Mouse (Mus musculus) liver, embryonic 11.5 days (tissue): ENCODE results near the gene Mast1. TPM values are rescaled to one million over a fixed set of nuclear protein-coding genes. Genes with fewer than 3 reads are reported as not detected.

ENCODE experiments used
- ATAC-seq: fragments of 200-750 bp; cut with Nextera tagmentation; replicated peaks from 2 replicates; pipeline ENCODE4 v1.8.0; 2017; ENCODE audit warnings: moderate number of reproducible peaks, mild to moderate bottlenecking, moderate TSS enrichment, moderate library complexity; ENCODE audit not compliant: low FRiP score
- DNase-seq: peaks from one replicate; pipeline ENCODE4 v3.0.0-alpha.2; 2017; ENCODE audit warnings: low spot score
- H3K27ac ChIP-seq: fragments of 300-500 bp; sonication (generic); 2 replicates; pipeline ENCODE4 v1.5.1; 2014; ENCODE audit warnings: mild to moderate bottlenecking, low read depth, low read length, control low read depth
- H3K27me3 ChIP-seq: fragments of 300-500 bp; sonication (generic); replicated peaks from 2 replicates; pipeline ENCODE4 v1.6.1; 2014; ENCODE audit warnings: low read length, mixed read lengths; ENCODE audit not compliant: control insufficient read depth, insufficient read depth
- H3K36me3 ChIP-seq: fragments of 300-500 bp; sonication (generic); 2 replicates; pipeline ENCODE4 v1.6.1; 2014; ENCODE audit warnings: mild to moderate bottlenecking, low read length, moderate library complexity, mixed read lengths; ENCODE audit not compliant: control insufficient read depth, insufficient read depth
- H3K4me1 ChIP-seq: fragments of 300-500 bp; sonication (generic); replicated peaks from 2 replicates; pipeline ENCODE4 v1.6.1; 2014; ENCODE audit warnings: low read length, mixed read lengths; ENCODE audit not compliant: control insufficient read depth, insufficient read depth
- H3K4me2 ChIP-seq: fragments of 300-500 bp; sonication (generic); 2 replicates; pipeline ENCODE4 v1.6.1; 2014; ENCODE audit warnings: mild to moderate bottlenecking, control low read depth, moderate library complexity
- H3K4me3 ChIP-seq: fragments of 300-500 bp; sonication (generic); 2 replicates; pipeline ENCODE4 v1.5.1; 2014; ENCODE audit warnings: low read depth, low read length, control low read depth
- H3K9ac ChIP-seq: fragments of 300-500 bp; sonication (generic); 2 replicates; pipeline ENCODE4 v1.6.1; 2014; ENCODE audit warnings: low read depth, low read length, control low read depth
- H3K9me3 ChIP-seq: fragments of 300-500 bp; sonication (generic); 2 replicates; pipeline ENCODE4 v1.6.1; 2016; ENCODE audit warnings: low read length, inconsistent platforms, mixed read lengths; ENCODE audit not compliant: control insufficient read depth
- WGBS: fragments of 180-500 bp; shearing (Covaris S2); extraction: QIAGEN DNeasy Blood & Tissue Kit; methylation state at CpG from one replicate; pipeline ENCODE4 v1.1.7; 2014; 5-methylcytosine and 5-hydroxymethylcytosine counted together
- polyA plus RNA-seq: library from polyadenylated mRNA; unstranded; fragments of >200 nt; fragmentation: Nextera tagmentation; extraction: Ambion mirVana; gene quantifications from 2 replicates; pipeline ENCODE4 v1.2.1, GENCODE M21; 2014

Gene Mast1
- polyA plus RNA-seq, 1 experiment from 2014 or later, result 0.29 TPM

GRCm38 (mm10) chr8:84921596-84921995 lies 15.6 kb downstream of the Mast1 start:
- peaks cover 32% of the 10 kb centered on the region for H3K27me3 ChIP-seq
- no peak overlapping the region for H3K27ac ChIP-seq
- H3K4me2 ChIP-seq, result no peak overlapping the region
- no peaks in the 10 kb centered on the region for H3K36me3 ChIP-seq
- H3K4me1 ChIP-seq, result 0 out of 2 replicates have a peak, but pooled peaks cover 2% of the 10 kb centered on the region
- no peak overlapping the region for H3K9ac ChIP-seq
- H3K4me3 ChIP-seq, result no peak overlapping the region
- no peak for ATAC-seq
- DNase-seq, result no peak
- WGBS, result 58% methylated on average over 2 of the region's 2 CpGs
- no peaks in the 10 kb centered on the region for H3K9me3 ChIP-seq

- DNase-seq (no peak), ATAC-seq (no peak)
- H3K4me3 ChIP-seq, result no peak overlapping the region
- peaks cover 28% of the 10 kb centered on the region for H3K27me3 ChIP-seq
- H3K4me2 ChIP-seq, result no peak overlapping the region
- WGBS, result 83% methylated on average over 15 of the region's 15 CpGs
- H3K4me1 ChIP-seq, result peaks cover 2% of the 10 kb centered on the region; the same call in 1 of the 2 replicates
- H3K9ac ChIP-seq, result no peak overlapping the region
- no peaks in the 10 kb centered on the region for H3K36me3 ChIP-seq
- H3K9me3 ChIP-seq, result no peaks in the 10 kb centered on the region
- H3K27ac ChIP-seq, result no peak overlapping the region
Observed at GRCm38 (mm10) chr8:84918646-84919045, 18.5 kb downstream of the Mast1 start.

- no peak for ATAC-seq
- Histone ChIP-seq H3K27ac (no peak overlapping the region), H3K9ac (no peak overlapping the region), H3K36me3 (no peaks in the 10 kb centered on the region), H3K27me3 (peaks cover 31% of the 10 kb centered on the region), H3K4me2 (no peak overlapping the region), H3K4me1 (peaks cover 4% of the 10 kb centered on the region), H3K9me3 (no peaks in the 10 kb centered on the region), H3K4me3 (no peak overlapping the region)
- WGBS, result 33% methylated on average over 20 of the region's 20 CpGs
- DNase-seq, result no peak
Observed at GRCm38 (mm10) chr8:84917781-84918180, 19.4 kb downstream of the Mast1 start.

GRCm38 (mm10) chr8:84915269-84915668 lies 21.9 kb downstream of the Mast1 start:
- Histone ChIP-seq H3K9me3 (no peaks in the 10 kb centered on the region), H3K4me3 (no peak overlapping the region), H3K36me3 (no peaks in the 10 kb centered on the region), H3K9ac (no peak overlapping the region), H3K27ac (no peak overlapping the region), H3K4me2 (no peak overlapping the region), H3K4me1 (peaks cover 10% of the 10 kb centered on the region), H3K27me3 (peaks cover 51% of the 10 kb centered on the region)
- DNase-seq (no peak), ATAC-seq (no peak)
- 92% methylated on average over 8 of the region's 8 CpGs for WGBS

- ATAC-seq, result no peak
- peaks cover 53% of the 10 kb centered on the region for H3K27me3 ChIP-seq
Observed at GRCm38 (mm10) chr8:84913960-84914359, 23.2 kb downstream of the Mast1 start.

GRCm38 (mm10) chr8:84913502-84913900 lies 23.7 kb downstream of the Mast1 start:
- peak overlapping the region; percentile 99 for H3K4me2 ChIP-seq
- peaks cover 50% of the 10 kb centered on the region for H3K27me3 ChIP-seq
- WGBS, result 11% methylated on average over 9 of the region's 9 CpGs
- no peak for DNase-seq
- H3K9ac ChIP-seq, result peak overlapping the region; percentile 64
- H3K4me1 ChIP-seq, result peaks cover 23% of the 10 kb centered on the region
- no peaks in the 10 kb centered on the region for H3K9me3 ChIP-seq
- ATAC-seq, result no peak
- no peaks in the 10 kb centered on the region for H3K36me3 ChIP-seq
- peak overlapping the region; percentile 25 for H3K27ac ChIP-seq
- H3K4me3 ChIP-seq, result peak overlapping the region; percentile 60

More at GRCm38 (mm10) chr8:84913960-84914359, 23.2 kb downstream of the Mast1 start:
- no peak for DNase-seq
- Histone ChIP-seq H3K27ac (no peak overlapping the region), H3K36me3 (no peaks in the 10 kb centered on the region), H3K4me2 (peak overlapping the region; percentile 99), H3K4me3 (peak overlapping the region; percentile 60), H3K4me1 (peaks cover 20% of the 10 kb centered on the region), H3K9ac (peak overlapping the region; percentile 64), H3K9me3 (no peaks in the 10 kb centered on the region)
- 26% methylated on average over 4 of the region's 4 CpGs for WGBS

- peak; percentile 78 for DNase-seq
- H3K4me2 ChIP-seq, result peak overlapping the region; percentile 99
Observed at GRCm38 (mm10) chr8:84912895-84913501, 24.2 kb downstream of the Mast1 start.

GRCm38 (mm10) chr8:84912391-84912790 lies 24.8 kb downstream of the Mast1 start:
- no peak for DNase-seq
- H3K4me2 ChIP-seq, result peak overlapping the region; percentile 99
- 27% methylated on average over 27 of the region's 27 CpGs for WGBS
- peaks cover 39% of the 10 kb centered on the region for H3K27me3 ChIP-seq
- no peak for ATAC-seq
- H3K4me1 ChIP-seq, result peaks cover 23% of the 10 kb centered on the region
- H3K36me3 ChIP-seq, result no peaks in the 10 kb centered on the region
- peak overlapping the region; percentile 64 for H3K9ac ChIP-seq
- peak overlapping the region; percentile 60 for H3K4me3 ChIP-seq
- H3K27ac ChIP-seq, result no peak overlapping the region
- no peaks in the 10 kb centered on the region for H3K9me3 ChIP-seq

More at GRCm38 (mm10) chr8:84912895-84913501, 24.2 kb downstream of the Mast1 start:
- peaks cover 23% of the 10 kb centered on the region for H3K4me1 ChIP-seq
- H3K27ac ChIP-seq, result peak overlapping the region; percentile 25
- H3K9ac ChIP-seq, result peak overlapping the region; percentile 64
- ATAC-seq, result peak; percentile 66
- WGBS, result 2% methylated on average over 55 of the region's 55 CpGs
- H3K9me3 ChIP-seq, result no peaks in the 10 kb centered on the region
- H3K36me3 ChIP-seq, result no peaks in the 10 kb centered on the region
- peak overlapping the region; percentile 60 for H3K4me3 ChIP-seq
- peaks cover 45% of the 10 kb centered on the region for H3K27me3 ChIP-seq

- WGBS, result 79% methylated on average over 9 of the region's 9 CpGs
- DNase-seq, result no peak
- H3K4me2 ChIP-seq, result peak overlapping the region; percentile 99; the same call in 1 of the 2 replicates
- H3K27ac ChIP-seq, result no peak overlapping the region
- no peak for ATAC-seq
- H3K27me3 ChIP-seq, result peaks cover 38% of the 10 kb centered on the region
- H3K36me3 ChIP-seq, result no peaks in the 10 kb centered on the region
- H3K4me1 ChIP-seq, result peaks cover 23% of the 10 kb centered on the region
- H3K4me3 ChIP-seq, result no peak overlapping the region; the same call in 1 of the 2 replicates
- no peak overlapping the region for H3K9ac ChIP-seq
- H3K9me3 ChIP-seq, result no peaks in the 10 kb centered on the region
Observed at GRCm38 (mm10) chr8:84911854-84912253, 25.3 kb downstream of the Mast1 start.
